ENCODE assay signal across 14 mouse cellular contexts in the genomic region with DNA sequence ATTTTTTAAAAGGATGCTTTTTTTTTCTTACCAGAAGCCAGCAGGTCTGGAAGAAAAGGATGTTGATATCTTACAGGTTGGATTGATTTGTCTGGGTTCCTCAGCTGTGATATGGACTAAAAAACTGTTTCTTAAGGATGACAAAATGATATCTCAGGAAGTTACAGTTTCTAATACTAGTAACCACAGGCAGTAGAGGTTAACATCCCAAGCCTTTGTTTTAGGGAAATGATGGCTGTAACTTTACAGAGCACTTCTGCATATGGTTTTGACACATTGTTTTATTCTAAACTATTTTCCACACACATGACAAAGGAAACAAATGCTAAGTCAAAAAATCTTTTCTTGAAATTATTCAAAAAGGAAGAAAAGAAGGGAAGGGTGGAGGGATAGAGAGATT.
"Had no signal": no experiment of that assay in that cellular context is flagged by ENCODE, and none has a peak within 500 bp of the region (broad histone marks: within the 10 kb centered on the region; RNA-seq: fewer than 3 reads in every experiment).

No protein-coding gene starts in this region.

- ATAC-seq: hindbrain, postnatal 0 days; intestine, embryonic 16.5 days had no signal

- DNase-seq: gastrocnemius, postnatal 14 days; gastrocnemius, postnatal 36 days; heart, adult 18-20 months; heart, postnatal 14 days; heart, postnatal 36 days; kidney, adult 18-20 months; kidney, adult 8-10 months; kidney, postnatal 10 days; kidney, postnatal 25 days; kidney, postnatal 4 days; liver; liver, embryonic 13.5 days had no signal
